Mouse (Mus musculus) neutrophil, adult 5-6 weeks (primary cell): ENCODE measurements around the gene Trex1. TPM values are rescaled to one million over a fixed set of nuclear protein-coding genes. Genes with fewer than 3 reads are reported as not detected.

Experiments
- ATAC-seq: fragments of 151-379, 151-347 bp; 2 replicates; pipeline ENCODE4 v1.8.0; 2017; ENCODE audit warnings: mild to moderate bottlenecking, moderate TSS enrichment; ENCODE audit not compliant: insufficient number of reproducible peaks, poor library complexity, low FRiP score, severe bottlenecking; ENCODE audit errors: extremely low read depth
- total RNA-seq: library from RNA; stranded (forward); fragments of 200-1000 nt; gene quantifications from 2 replicates; pipeline ENCODE4 v1.2.3, GENCODE M21; 2017

Trex1 gene
- total RNA-seq, 1 experiment from 2014 or later: 29.1 TPM

DNA sequence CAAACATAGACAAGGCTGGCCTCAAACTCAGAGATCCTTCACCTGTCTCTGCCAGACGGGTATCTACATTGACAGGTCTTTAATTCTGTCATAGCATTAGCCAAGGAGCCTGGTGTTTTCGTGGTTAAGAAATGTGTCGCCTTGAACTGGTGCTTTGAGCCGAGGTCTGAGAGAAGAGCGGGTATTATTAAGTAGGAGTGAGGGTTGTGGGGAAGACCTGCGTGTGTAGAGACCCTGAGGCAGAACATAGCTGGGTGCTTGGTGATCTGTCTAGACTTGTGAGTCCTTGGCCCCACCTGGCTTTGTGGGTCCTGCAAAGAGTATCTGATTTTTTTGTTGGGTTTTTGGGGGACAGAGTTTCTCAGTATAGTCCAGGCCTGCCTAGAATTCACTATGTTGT lies 5.7 kb downstream of the Trex1 start:
- ATAC-seq: no peak

DNA sequence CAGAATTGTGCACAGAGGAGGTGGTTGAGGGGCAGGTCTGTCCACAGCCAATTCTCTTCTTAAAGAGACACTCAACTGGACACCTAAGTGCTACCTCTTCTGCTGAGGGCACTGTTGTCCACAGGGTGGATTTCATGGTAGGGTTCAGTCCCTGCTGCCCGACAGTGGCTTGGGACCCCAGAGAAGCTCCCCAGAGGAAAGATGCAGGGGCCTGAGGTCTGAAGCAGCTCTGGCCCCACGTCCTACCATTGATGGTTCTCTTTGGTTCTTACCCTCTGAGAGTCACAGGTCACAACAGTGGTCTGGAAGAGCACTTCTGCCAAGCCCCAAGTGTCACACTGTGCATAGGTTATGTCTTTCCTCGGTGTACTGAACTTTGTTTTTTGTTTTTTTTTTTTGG lies 6.2 kb downstream of the Trex1 start:
- no peak for ATAC-seq

DNA sequence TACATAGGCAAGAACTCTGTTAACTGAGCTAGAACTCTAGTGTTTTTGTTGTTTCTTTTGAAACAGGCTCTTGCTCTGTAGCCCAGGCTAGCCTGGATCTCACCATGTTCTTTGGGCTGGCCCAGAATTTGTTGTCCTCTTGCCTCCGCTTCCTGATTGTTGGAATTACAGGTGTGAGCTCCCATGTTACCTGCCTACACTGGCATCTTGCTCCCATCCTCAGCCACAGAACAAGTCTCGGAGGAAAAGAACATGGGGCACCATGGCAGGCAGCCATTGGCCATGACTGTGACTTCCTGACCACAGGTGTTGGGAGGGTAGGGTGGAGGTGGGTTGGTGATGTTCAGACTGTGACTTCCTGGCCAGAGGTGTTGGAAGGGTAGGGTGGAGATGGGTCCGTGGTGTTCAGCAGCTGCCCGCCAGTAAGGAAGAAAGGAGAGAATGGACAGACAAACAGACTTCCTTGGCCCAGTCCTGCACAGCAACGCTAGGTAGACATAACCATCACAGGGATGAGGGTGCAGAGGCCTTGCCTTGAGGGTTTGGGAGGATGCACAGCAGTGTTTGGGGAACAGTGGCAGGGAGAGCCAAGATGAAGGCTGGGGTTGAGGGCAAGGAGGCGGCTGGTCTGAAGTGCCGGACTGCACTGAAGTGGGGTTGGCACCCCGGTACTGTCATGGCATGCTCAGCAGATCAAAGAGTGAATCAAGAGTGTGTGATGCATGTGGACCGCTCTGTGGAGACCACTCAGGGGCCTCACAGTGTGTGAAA lies 6.9 kb downstream of the Trex1 start:
- ATAC-seq: no peak

GRCm38 (mm10) chr9:109051651-109052489 lies 7.7 kb downstream of the Trex1 start:
- peak; percentile 72 for ATAC-seq

GRCm38 (mm10) chr9:109051011-109051501 lies 8.5 kb downstream of the Trex1 start:
- peak; percentile 34 for ATAC-seq

DNA sequence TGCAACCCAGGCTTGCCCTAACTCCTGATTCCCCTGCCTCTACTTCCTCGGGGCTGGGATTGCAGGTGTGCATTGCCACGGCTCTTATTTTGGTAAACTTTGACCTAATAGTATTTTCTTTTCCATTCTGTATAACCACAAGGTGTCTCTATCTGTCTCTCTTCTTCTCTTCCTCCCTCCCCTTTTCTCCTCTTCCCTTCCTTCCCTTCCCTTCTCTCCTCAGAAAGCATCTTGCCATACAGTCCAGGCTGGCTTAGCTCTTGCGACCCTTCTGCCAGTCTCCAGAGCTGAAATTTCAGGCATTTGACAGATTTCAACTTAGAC lies 8.9 kb downstream of the Trex1 start:
- no peak for ATAC-seq

DNA sequence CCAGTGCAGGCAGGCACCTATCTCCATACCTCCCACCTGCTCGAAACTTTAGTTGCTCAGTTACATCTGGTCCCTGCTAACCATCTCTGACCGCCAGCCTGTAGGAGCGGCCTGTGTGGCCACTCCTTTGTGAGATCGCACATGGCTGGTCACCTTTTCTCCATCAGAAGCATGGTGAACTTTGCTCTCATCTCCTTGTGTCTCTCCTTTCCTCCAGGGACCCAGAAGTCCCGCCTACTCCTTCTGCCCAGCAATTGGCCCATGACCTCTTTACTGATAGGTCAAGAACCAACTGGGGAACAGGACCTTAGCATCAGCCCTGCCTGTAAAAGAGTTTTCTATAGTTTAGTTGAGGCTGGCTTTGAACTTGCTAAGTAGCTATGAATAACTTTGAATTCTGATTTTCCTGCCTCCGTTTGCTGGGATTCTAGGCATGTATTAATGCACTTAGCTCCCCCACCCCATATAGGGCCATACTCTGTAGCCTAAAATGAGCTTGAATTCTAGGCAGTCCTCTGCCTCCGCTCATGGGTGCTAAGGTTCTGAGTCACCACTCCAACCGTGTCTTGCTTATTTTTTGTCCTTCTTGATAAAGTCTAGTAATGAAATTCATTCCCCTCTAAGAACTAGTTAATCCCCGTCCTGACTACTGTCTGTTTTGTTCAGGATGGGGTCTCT lies 9.4 kb downstream of the Trex1 start:
- ATAC-seq: no peak

GRCm38 (mm10) chr9:109049316-109049715 lies 10.2 kb downstream of the Trex1 start:
- ATAC-seq: no peak

- peak; percentile 75 for ATAC-seq
Observed at GRCm38 (mm10) chr9:109046306-109046705, 13.2 kb downstream of the Trex1 start.

GRCm38 (mm10) chr9:109041351-109041750 lies 18.2 kb downstream of the Trex1 start:
- no peak for ATAC-seq

DNA sequence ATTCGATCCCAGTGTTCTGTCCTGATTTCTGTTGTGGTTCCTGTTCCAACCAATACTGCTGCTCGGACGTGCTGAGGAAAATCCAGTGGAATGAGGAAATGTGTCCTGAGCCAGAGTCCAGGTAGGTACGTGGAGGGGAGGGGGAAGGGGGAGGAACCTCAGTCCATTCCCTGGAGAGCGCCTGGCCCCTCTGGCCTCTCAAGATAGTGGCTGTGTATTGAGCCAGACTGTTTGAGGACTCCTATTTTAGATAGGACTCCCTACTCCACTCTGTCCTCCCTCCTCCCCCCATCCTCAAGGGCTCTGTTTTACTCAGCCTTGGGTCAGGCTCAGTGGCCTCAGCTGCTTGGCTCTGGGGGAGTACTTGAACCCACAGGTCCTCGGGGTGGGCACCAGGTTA lies 18.6 kb downstream of the Trex1 start:
- no peak for ATAC-seq

- no peak for ATAC-seq
Observed at GRCm38 (mm10) chr9:109040216-109040615, 19.3 kb downstream of the Trex1 start.

DNA sequence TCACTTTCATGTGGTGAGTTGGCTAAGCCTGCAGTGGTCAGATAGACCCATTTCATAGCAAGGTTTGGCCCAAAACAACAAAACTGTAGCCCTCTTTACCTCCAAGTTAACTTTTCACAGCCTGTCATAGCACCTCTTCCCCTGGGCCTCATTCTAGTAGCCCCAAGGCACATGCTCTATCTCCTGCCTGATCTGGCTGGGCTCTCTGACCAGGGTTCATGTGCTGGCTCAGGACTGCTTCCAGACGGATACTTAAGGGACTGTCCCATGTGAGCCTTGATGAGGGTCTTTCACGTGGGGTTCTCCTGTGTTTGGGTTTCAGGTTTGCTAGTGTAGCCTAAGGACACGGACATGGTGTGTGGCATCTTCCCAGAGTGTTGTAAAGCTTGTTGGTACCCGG lies 19.9 kb downstream of the Trex1 start:
- ATAC-seq: no peak

DNA sequence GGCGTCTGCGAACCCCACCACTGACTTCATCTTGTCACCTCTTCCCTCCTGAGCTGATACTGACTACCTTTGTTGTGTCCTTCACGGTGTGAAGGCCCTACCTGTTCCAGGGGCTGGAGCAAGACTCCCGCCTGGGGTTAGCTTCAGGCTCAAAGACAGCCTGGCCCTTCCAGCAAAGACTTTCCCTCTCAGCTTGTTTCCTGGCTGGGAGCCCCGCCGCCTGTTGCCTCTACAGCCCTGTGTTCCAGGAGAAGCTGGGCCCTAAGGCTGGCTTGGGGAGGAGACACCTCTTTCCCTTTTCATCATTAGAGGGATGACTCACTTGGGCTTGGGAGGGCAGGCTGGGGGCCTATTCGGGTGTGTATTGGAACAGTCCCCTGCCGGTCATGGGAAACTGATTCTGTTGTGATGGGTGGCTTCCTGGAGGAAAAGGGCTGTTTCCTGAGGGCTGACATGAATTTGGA lies 20.6 kb downstream of the Trex1 start:
- ATAC-seq: peak; percentile 37; the same call in 1 of the 2 replicates

- peak; percentile 77 for ATAC-seq
Observed at GRCm38 (mm10) chr9:109038086-109038895, 21.2 kb downstream of the Trex1 start, which contains the start of gene Shisa5. Shisa5 (plus strand) TSS chr9:109038565.

GRCm38 (mm10) chr9:109032435-109032834 lies 27.1 kb downstream of the Trex1 start:
- ATAC-seq: 0 out of 2 replicates have a peak, but pooled peaks have one; percentile 35

DNA sequence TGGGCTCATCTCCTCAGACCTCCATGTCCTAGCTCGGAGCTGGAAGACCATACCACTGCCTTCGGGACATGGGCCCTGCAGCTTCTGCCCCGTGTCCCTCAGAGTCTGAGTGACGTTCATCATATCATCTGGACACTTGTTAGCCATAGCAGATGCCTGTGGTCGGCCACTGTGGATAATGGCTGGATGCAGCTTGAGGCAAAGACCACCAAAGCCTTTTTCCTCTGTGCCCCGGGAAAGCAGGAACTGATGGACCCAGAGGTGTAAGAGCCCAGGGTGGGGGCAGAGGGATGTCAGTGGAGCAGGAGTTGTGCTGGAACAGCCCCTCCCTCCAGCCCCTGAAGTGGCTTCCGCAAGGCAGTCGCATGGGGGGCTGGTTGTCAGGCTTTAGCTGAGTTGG lies 27.8 kb downstream of the Trex1 start:
- no peak for ATAC-seq

- ATAC-seq: no peak
Observed at GRCm38 (mm10) chr9:109031001-109031400, 28.5 kb downstream of the Trex1 start.

DNA sequence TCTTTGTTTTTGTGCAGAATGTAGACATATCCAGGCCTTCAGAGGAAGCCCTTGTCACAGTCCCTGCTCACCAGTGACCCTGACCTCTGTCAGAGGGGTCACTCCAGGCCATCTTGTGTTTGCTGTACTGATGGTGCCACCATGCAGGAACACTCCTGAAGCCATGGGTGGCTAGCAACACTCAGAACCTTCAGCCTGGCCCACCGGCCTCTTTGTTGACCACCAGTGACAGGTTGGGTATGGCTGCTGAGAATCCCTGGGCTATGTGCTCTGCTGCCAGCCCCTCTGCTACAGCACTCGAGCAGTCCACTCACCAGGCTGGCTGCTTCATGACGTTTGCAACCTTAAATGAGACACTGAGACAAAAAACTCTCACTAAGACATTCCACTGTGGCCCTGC lies 29.2 kb downstream of the Trex1 start:
- ATAC-seq: no peak
